Mouse (Mus musculus) neural tube, embryonic 11.5 days (tissue): Measurements from ENCODE around the gene Ephb4. TPM values are rescaled to one million over a fixed set of nuclear protein-coding genes. Genes with fewer than 3 reads are reported as not detected.

Experiments
- ATAC-seq: fragments of 200-750 bp; cut with Nextera tagmentation; 2 replicates; pipeline ENCODE4 v1.8.0; 2017; ENCODE audit warnings: moderate number of reproducible peaks, mild to moderate bottlenecking, moderate TSS enrichment, moderate library complexity; ENCODE audit not compliant: insufficient read depth, low FRiP score, low TSS enrichment
- DNase-seq: peaks from one replicate; pipeline ENCODE4 v3.0.0-alpha.2; 2015; ENCODE audit warnings: low spot score
- H3K27ac ChIP-seq: fragments of 300-500 bp; sonication (generic); 2 replicates; pipeline ENCODE4 v1.5.1; 2014; ENCODE audit warnings: low read depth, mild to moderate bottlenecking, low read length
- H3K27me3 ChIP-seq: fragments of 300-500 bp; sonication (generic); 2 replicates; pipeline ENCODE4 v1.6.1; 2014; ENCODE audit warnings: mild to moderate bottlenecking, low read length, mixed read lengths; ENCODE audit not compliant: control insufficient read depth, insufficient read depth
- H3K36me3 ChIP-seq: fragments of 300-500 bp; sonication (generic); 2 replicates; pipeline ENCODE4 v1.6.1; 2014; ENCODE audit warnings: mild to moderate bottlenecking, low read length, moderate library complexity, mixed read lengths; ENCODE audit not compliant: control insufficient read depth, insufficient read depth
- H3K4me1 ChIP-seq: fragments of 300-500 bp; sonication (generic); 2 replicates; pipeline ENCODE4 v1.6.1; 2014; ENCODE audit warnings: low read length, mixed read lengths; ENCODE audit not compliant: control insufficient read depth, insufficient read depth
- H3K4me2 ChIP-seq: fragments of 300-500 bp; sonication (generic); 2 replicates; pipeline ENCODE4 v1.6.1; 2014; ENCODE audit warnings: low read depth, mild to moderate bottlenecking, moderate library complexity
- H3K4me3 ChIP-seq: fragments of 300-500 bp; sonication (generic); 2 replicates; pipeline ENCODE4 v1.5.1; 2014; ENCODE audit warnings: low read depth, low read length
- H3K9ac ChIP-seq: fragments of 300-500 bp; sonication (generic); 2 replicates; pipeline ENCODE4 v1.6.1; 2014; ENCODE audit warnings: mild to moderate bottlenecking, low read length
- H3K9me3 ChIP-seq: fragments of 300-500 bp; sonication (generic); 2 replicates; pipeline ENCODE4 v1.6.1; 2016; ENCODE audit warnings: low read length; ENCODE audit not compliant: control insufficient read depth
- WGBS: fragments of 180-500 bp; shearing (Covaris S2); extraction: QIAGEN DNeasy Blood & Tissue Kit; methylation state at CpG from one replicate; pipeline ENCODE4 v1.1.7; 2014; 5-methylcytosine and 5-hydroxymethylcytosine counted together
- polyA plus RNA-seq: library from polyadenylated mRNA; unstranded; fragments of >200 nt; fragmentation: Nextera tagmentation; extraction: Ambion mirVana; gene quantifications from 2 replicates; pipeline ENCODE4 v1.2.1, GENCODE M21; 2014

Ephb4 gene
- polyA plus RNA-seq, 1 experiment from 2014 or later, result 33.6 TPM

GRCm38 (mm10) chr5:137419105-137419504 lies 69.2 kb downstream of the Ephb4 start:
- H3K36me3 ChIP-seq, result no peaks in the 10 kb centered on the region
- H3K27ac ChIP-seq, result no peak overlapping the region
- no peak overlapping the region for H3K4me2 ChIP-seq
- 65% methylated on average over 9 of the region's 9 CpGs for WGBS
- ATAC-seq (no peak), DNase-seq (no peak)
- H3K27me3 ChIP-seq, result no peaks in the 10 kb centered on the region
- no peak overlapping the region for H3K4me3 ChIP-seq
- H3K4me1 ChIP-seq, result no peaks in the 10 kb centered on the region
- H3K9ac ChIP-seq, result no peak overlapping the region
- H3K9me3 ChIP-seq, result no peaks in the 10 kb centered on the region

GRCm38 (mm10) chr5:137419841-137420240 lies 69.9 kb downstream of the Ephb4 start:
- WGBS, result 81% methylated on average over 4 of the region's 4 CpGs
- ATAC-seq (no peak), DNase-seq (no peak)
- Histone ChIP-seq H3K9me3 (no peaks in the 10 kb centered on the region), H3K27me3 (no peaks in the 10 kb centered on the region), H3K9ac (no peak overlapping the region), H3K4me1 (no peaks in the 10 kb centered on the region), H3K27ac (no peak overlapping the region), H3K36me3 (no peaks in the 10 kb centered on the region), H3K4me2 (no peak overlapping the region), H3K4me3 (no peak overlapping the region)

GRCm38 (mm10) chr5:137425648-137426047 lies 75.7 kb downstream of the Ephb4 start:
- DNase-seq, result no peak
- Histone ChIP-seq H3K9me3 (no peaks in the 10 kb centered on the region), H3K27ac (no peak overlapping the region), H3K4me1 (no peaks in the 10 kb centered on the region), H3K36me3 (no peaks in the 10 kb centered on the region), H3K4me3 (no peak overlapping the region), H3K4me2 (no peak overlapping the region), H3K27me3 (no peaks in the 10 kb centered on the region), H3K9ac (no peak overlapping the region)
- ATAC-seq, result no peak
- WGBS, result 67% methylated on average over 6 of the region's 6 CpGs

Other genes with a start within 250 kb of the Ephb4 start
- gene Trim56, start 233.9 kb upstream of the Ephb4 start, polyA plus RNA-seq, result 4.9 and 5.6 TPM in 2 replicates
- gene Muc3, start 200.8 kb upstream of the Ephb4 start, polyA plus RNA-seq, result not detected in 2 replicates
- gene Muc3a, start 137.7 kb upstream of the Ephb4 start, polyA plus RNA-seq, result 0.12 TPM in 2 replicates
- gene Ache, start 62.6 kb upstream of the Ephb4 start, polyA plus RNA-seq, result 14.5 and 14.7 TPM in 2 replicates
- 9.3 and 10.9 TPM in 2 replicates for gene Ufsp1, start 55.5 kb upstream of the Ephb4 start, polyA plus RNA-seq
- gene Srrt, start 42.4 kb upstream of the Ephb4 start, polyA plus RNA-seq, result 151 and 166 TPM in 2 replicates
- gene Trip6, start 35.7 kb upstream of the Ephb4 start, polyA plus RNA-seq, result 38.1 and 40.3 TPM in 2 replicates
- 7.9 and 9.0 TPM in 2 replicates for gene Slc12a9, start 16.5 kb upstream of the Ephb4 start, polyA plus RNA-seq
- gene Zan, start 127.0 kb downstream of the Ephb4 start, polyA plus RNA-seq, result 0.05 TPM in 1 of 2 replicates, not detected in the other
- 53.9 and 57.9 TPM in 2 replicates for gene Pop7, start 152.4 kb downstream of the Ephb4 start, polyA plus RNA-seq
- gene Gigyf1, start 168.4 kb downstream of the Ephb4 start, polyA plus RNA-seq, result 9.5 and 10.6 TPM in 2 replicates
- gene Epo, start 183.1 kb downstream of the Ephb4 start, polyA plus RNA-seq, result 0.34 and 0.51 TPM in 2 replicates
- gene Gnb2, start 183.4 kb downstream of the Ephb4 start, polyA plus RNA-seq, result 449 and 479 TPM in 2 replicates
- gene Actl6b, start 203.4 kb downstream of the Ephb4 start, polyA plus RNA-seq, result 38.6 and 40.0 TPM in 2 replicates
- gene Tfr2, start 219.7 kb downstream of the Ephb4 start, polyA plus RNA-seq, result 0.97 and 1.2 TPM in 2 replicates